Mouse (Mus musculus) heart, postnatal 10 days (tissue): ENCODE data around the gene Mettl17. TPM values are rescaled to one million over a fixed set of nuclear protein-coding genes. Genes with fewer than 3 reads are reported as not detected.
"Not testable (repeated sequence)": the region's sequence is repeated elsewhere in the genome, so short reads cannot be mapped to it uniquely, and the experiment has no call there.

Experiments
- DNase-seq, 2 experiments: peaks; one replicate each; pipeline ENCODE4 v3.0.0; 2021
- intact Hi-C: fragments of 180-260 bp; cut with DNase I; formaldehyde crosslinking; loops from one replicate; pipeline ENCODE4 v1.15.1; 2025
- total RNA-seq, 2 experiments: library from RNA; stranded (reverse); gene quantifications; 2 replicates each; pipeline ENCODE4 v1.2.3; 2021

Mettl17 gene
- 10 to 100 TPM; 19.2 to 28.5 TPM for total RNA-seq

GRCm38 (mm10) chr14:51884598-51885331 lies at the start of gene Mettl17:
TSS of gene Mettl17 (plus strand) at chr14:51884842.
- intact Hi-C loops: loop anchor here (10.0 kb wide), 3 partner anchors 50 to 420 kb away; partner anchors contain the start of genes Mettl3 and Supt16
- DNase-seq: peak; percentile 96

- DNase-seq: peak; percentile 1 to 3
- intact Hi-C loops: not testable (repeated sequence)
Observed at GRCm38 (mm10) chr14:51838480-51838879, 46.2 kb upstream of the Mettl17 start.

DNA sequence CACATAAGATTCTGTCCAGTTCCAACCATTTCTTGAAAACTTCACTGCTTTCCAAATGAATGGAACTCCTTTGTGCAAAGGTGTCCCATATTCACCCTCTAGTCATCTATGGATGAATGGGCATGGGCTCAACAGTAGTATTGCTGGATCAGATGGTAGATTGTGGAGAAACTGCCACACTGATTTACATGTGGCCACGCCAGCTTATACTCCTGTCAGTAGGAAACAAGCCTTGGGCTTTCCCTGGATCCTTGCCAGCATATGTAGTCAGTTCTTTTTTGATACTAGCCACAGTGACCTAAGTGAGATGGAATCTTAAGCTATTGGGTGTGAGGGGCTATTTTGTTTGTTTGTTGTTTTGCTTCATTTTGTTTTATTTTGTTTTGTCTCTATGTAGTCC lies 42.4 kb upstream of the Mettl17 start:
- intact Hi-C loops: loop anchor here (5.0 kb wide), 1 partner anchor 590 kb away; no protein-coding TSS in a partner anchor
- no peak for DNase-seq

GRCm38 (mm10) chr14:51842781-51843180 lies 41.9 kb upstream of the Mettl17 start:
- intact Hi-C loops: loop anchor here (5.0 kb wide), 1 partner anchor 590 kb away; no protein-coding TSS in a partner anchor

DNA sequence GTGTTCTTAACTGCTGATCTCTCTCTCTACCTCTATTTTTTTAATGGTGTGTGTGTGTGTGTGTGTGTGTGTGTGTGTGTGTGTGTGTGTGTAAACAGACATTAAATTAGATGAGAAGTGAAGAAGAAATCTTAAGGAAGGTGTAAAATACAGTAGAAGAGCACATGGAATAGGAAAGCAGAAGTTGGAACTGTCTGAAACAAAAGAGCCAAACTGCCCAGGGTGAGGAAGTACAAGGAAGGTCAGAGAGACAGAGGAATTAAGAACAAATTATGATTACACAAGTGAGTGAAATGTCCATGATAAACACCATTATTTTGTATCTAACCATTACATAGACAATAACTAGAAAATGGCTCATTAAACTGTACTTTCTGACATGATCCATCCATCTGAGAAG lies 40.8 kb upstream of the Mettl17 start:
- intact Hi-C loops: loop anchor here (5.0 kb wide), 1 partner anchor 592 kb away; no protein-coding TSS in a partner anchor
- DNase-seq: no peak

More at GRCm38 (mm10) chr14:51842781-51843180, 41.9 kb upstream of the Mettl17 start:
- no peak for DNase-seq

DNA sequence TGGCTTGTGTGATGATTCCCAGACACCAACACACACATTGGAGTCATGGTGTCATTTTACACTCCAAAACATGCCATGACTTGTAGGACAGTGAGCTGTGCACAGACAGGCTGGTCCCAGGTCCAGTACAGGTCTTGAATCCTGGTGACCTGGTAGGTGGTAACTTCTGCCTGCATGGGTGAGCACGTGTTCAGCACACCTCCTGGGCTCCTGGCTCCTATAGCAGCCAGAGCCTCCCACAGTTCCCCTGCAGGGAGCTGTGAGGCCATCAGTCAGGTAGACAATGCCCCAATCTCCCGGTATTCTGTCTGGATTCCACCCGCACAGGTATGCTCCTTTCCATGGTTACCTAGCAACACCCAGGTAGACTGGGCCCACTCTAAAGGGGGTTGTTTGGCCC lies 38.1 kb upstream of the Mettl17 start:
- DNase-seq: no peak
- intact Hi-C loops: no loop called here

- intact Hi-C loops, DNase-seq: not testable (repeated sequence)
Observed at GRCm38 (mm10) chr14:51851006-51851405, 33.6 kb upstream of the Mettl17 start.

GRCm38 (mm10) chr14:51853399-51853798 lies 31.2 kb upstream of the Mettl17 start, which contains the start of gene Ear6:
TSS of gene Ear6 (plus strand) at chr14:51853699.
- intact Hi-C loops: no loop called here
- DNase-seq: no peak

GRCm38 (mm10) chr14:51855280-51855679 lies 29.4 kb upstream of the Mettl17 start:
- DNase-seq, intact Hi-C loops: not testable (repeated sequence)

DNA sequence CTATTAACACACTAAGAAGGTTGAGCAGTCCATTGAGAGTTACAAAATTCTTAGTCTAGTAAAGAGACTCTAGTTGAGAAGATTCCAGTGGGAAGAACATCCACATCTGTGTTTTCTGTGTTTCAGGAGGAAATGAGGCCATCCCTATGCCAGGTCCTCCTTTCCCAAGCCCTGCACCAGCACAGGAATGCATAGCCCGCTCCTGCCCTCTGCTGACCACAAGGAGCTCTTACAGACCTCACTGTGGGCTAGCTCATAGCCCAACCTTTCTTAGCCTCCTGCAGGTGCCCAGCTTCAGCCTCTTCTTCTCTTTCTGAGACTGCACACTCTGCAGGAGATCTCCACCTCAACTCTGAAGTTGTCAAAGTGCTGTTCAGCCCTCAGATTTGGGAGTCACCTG lies 21.0 kb upstream of the Mettl17 start:
- intact Hi-C loops: not testable (repeated sequence)
- DNase-seq: peak; percentile 10 to 18

DNA sequence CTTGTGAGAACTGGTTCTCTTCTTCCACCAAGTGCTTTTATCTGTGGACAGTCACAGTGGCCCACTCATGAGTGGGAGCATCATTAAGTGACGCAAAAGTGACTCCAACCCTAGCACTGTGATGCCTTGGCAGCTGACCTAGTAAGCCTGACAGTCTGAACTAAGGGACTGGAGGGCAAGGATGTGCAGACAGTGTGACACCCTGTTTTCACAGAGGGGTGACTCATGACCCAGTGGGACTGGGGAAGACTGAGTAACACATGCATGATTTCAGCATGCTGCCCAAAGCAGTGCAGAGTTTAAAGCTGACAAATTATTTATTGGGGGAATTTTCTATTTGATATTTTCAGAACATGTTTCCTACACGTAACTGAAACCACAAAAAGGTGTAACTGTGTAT lies 13.9 kb upstream of the Mettl17 start:
- intact Hi-C loops: no loop called here
- no peak for DNase-seq

- intact Hi-C loops: no loop called here
- DNase-seq: no peak
Observed at GRCm38 (mm10) chr14:51871741-51872140, 12.9 kb upstream of the Mettl17 start.

- intact Hi-C loops: no loop called here
- no peak for DNase-seq
Observed at GRCm38 (mm10) chr14:51877517-51877916, 7.1 kb upstream of the Mettl17 start.

DNA sequence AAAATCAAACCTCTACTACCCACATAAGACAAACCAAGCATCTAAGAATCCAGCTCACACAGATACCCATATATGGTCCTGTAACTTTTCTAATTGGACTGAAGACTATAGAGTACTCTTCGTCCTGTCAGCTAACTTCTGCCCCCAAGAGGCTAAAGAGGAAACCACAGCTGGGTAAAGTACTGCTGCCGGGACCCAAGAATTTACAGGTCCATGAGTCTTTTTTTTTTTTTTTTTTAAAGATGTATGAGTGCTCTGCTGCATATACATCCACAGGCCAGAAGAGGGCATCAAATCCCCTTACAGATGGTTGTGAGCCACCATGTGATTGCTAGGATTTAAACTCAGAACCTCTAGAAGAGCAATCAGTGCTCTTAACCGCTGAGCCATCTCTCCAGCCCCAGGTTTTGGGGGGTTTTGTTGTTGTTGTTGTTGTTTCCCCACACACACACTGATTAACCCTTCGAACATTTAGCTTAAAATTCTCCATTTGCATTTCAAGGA lies 1.1 kb upstream of the Mettl17 start:
- DNase-seq: peak; percentile 81 to 86
- intact Hi-C loops: loop anchor here (10.0 kb wide), 3 partner anchors 51 to 421 kb away; partner anchors contain the start of genes Mettl3 and Supt16

DNA sequence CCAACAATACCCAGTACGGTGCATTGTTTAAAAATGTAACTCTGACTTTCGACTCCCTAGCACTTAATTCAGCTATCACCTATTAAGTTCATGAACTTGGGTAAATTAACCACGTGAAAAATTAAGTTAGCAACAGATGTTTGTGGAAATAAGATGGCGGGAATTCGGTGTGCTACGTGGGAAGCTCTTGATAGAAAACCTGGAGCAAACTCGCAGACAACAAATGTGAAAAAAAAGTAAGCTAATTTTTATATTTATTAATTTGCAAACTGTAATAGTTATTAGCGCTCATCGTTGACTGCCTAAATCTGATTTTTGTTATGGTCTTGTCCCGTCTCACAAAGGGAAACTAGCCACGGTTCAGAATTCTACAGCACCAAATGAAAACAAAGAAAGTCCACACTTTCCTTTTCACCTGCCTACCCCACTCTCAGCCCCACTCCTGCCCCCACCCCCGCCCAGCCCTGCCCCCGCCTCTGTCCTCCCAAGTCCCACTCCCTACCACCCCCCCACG lies 554 bp upstream of the Mettl17 start:
- intact Hi-C loops: loop anchor here (10.0 kb wide), 3 partner anchors 51 to 421 kb away; partner anchors contain the start of genes Mettl3 and Supt16
- DNase-seq: peak in 1 of 2 experiments; percentile 25

GRCm38 (mm10) chr14:51886051-51886450 lies 1.4 kb downstream of the Mettl17 start:
- DNase-seq: no peak
- intact Hi-C loops: loop anchor here (10.0 kb wide), 3 partner anchors 49 to 419 kb away; partner anchors contain the start of genes Mettl3 and Supt16

DNA sequence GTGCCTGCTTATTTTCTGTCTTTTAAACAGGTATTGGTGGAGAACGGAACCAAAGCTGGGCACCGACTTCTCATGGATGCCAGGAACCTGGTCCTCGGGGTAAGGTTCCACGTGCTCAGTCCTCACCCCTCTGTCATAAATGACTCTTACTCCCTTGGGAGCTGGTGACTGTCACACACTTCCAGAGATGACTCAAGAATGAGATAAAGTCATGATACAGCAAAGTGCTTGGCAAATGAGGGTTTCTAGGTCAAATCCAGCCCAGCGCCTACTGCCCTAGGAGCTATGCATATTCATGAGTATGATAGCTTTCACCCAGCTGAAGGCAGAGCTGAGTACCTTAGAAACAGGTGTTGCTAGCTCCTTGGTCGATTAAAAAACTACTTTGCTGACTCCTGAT lies 5.2 kb downstream of the Mettl17 start:
- intact Hi-C loops: loop anchor here (10.0 kb wide), 3 partner anchors 45 to 415 kb away; partner anchors contain the start of genes Mettl3 and Supt16
- DNase-seq: no peak

DNA sequence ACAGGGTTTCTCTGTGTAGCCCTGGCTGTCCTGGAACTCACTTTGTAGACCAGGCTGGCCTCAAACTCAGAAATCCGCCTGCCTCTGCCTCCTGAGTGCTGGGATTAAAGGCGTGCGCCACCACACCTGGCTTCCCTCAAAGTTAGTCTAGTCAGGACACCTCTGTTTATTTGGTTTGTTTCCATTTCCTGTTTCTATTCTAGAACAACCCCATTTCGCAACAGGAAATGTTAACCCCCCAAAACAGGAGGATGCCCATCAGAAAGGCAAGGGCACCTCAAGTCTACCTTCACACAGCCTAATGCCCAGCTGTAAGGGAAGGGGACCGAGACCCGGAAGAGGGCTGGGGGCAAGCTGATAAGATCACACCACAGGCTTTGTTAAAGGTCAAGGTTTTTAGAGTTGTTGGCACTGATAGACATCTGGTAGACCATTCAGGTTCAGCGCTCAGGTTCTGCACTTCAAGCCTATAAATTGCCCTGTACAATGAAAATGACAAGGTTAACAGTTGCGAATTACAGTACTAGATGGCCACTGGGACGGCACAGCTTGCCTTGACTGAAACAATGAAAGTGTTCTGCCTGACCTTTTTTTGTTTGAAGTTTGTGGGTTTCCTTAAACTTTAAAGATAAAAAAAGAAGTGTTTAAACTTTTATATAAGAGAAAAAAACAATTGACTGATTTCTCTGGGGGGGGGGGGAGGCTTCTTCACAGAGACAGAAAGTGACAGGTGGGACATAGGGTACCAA lies 7.7 kb downstream of the Mettl17 start, which contains the start of gene Slc39a2:
Gene Slc39a2, plus strand, starts transcription at position 699 of the 749 bp plus-strand sequence.
- intact Hi-C loops: no loop called here

GRCm38 (mm10) chr14:51893094-51893794 lies 8.6 kb downstream of the Mettl17 start:
- no peak for DNase-seq
- intact Hi-C loops: no loop called here

More for the DNA sequence above, 7.7 kb downstream of the Mettl17 start, which contains the start of gene Slc39a2:
- DNase-seq: no peak

DNA sequence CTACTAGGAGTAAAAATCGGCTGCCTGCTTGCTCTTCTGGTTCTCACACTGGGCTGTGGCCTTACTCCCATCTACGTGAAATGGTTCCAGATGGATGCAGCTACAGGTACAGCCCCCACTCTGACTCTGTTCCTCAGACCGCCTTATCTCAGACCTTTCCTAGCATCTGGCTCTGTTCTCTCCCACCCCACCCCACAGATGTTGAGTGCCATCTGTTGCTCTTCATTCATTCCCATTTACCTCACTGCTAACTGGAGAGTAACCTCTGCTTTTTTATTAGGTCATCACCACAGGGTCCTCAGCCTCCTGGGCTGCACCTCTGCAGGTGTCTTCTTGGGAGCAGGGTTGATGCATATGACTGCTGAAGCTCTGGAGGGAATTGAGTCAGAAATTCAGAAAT lies 9.2 kb downstream of the Mettl17 start:
- DNase-seq: no peak
- intact Hi-C loops: no loop called here
